Mouse (Mus musculus) E14TG2a.4 (cell line): Measurements from ENCODE around the gene Pou2af1.

Source experiments
- CTCF ChIP-seq: conservative IDR thresholded peaks from 2 replicates; pipeline ENCODE4 v1.5.1; 2014; ENCODE audit warnings: low read length
- POU5F1 ChIP-seq: IDR thresholded peaks from 2 replicates; pipeline ENCODE4 v1.6.1; 2014; ENCODE audit warnings: low read length, borderline replicate concordance

- no peak for TF ChIP-seq CTCF
- TF ChIP-seq POU5F1, result no peak
Observed at GRCm38 (mm10) chr9:51174890-51175464, 38.5 kb upstream of the Pou2af1 start.
